Mouse (Mus musculus): ENCODE results near the gene Sema5a.

Sema5a gene

GRCm38 (mm10) chr15:32310834-32311233, 66.2 kb downstream of the Sema5a start:
- no peak for DNase-seq

- DNase-seq, result no peak
Measured at GRCm38 (mm10) chr15:32311287-32311686, 66.7 kb downstream of the Sema5a start.

GRCm38 (mm10) chr15:32317074-32317473, 72.5 kb downstream of the Sema5a start:
- no peak for DNase-seq

- DNase-seq, result no peak
Measured at GRCm38 (mm10) chr15:32320739-32321138, 76.1 kb downstream of the Sema5a start.

- no peak for DNase-seq
Measured at GRCm38 (mm10) chr15:32322455-32323220, 78.0 kb downstream of the Sema5a start.

GRCm38 (mm10) chr15:32323224-32323623, 78.6 kb downstream of the Sema5a start:
- DNase-seq, result no peak

GRCm38 (mm10) chr15:32324105-32324504, 79.5 kb downstream of the Sema5a start:
- DNase-seq, result no peak

- DNase-seq, result no peak
Measured at GRCm38 (mm10) chr15:32328370-32329004, 83.9 kb downstream of the Sema5a start.

GRCm38 (mm10) chr15:32329670-32330330, 85.2 kb downstream of the Sema5a start:
- no peak for DNase-seq

- no peak for DNase-seq
Measured at GRCm38 (mm10) chr15:32330427-32330826, 85.8 kb downstream of the Sema5a start.

GRCm38 (mm10) chr15:32331037-32331436, 86.4 kb downstream of the Sema5a start:
- DNase-seq, result no peak

GRCm38 (mm10) chr15:32333456-32333855, 88.8 kb downstream of the Sema5a start:
- no peak for DNase-seq

- DNase-seq, result no peak
Measured at GRCm38 (mm10) chr15:32337810-32338209, 93.2 kb downstream of the Sema5a start.

GRCm38 (mm10) chr15:32338721-32339290, 94.2 kb downstream of the Sema5a start:
- no peak for DNase-seq

- no peak for DNase-seq
Measured at GRCm38 (mm10) chr15:32339426-32339825, 94.8 kb downstream of the Sema5a start.

- DNase-seq, result no peak
Measured at GRCm38 (mm10) chr15:32341423-32341822, 96.8 kb downstream of the Sema5a start.

GRCm38 (mm10) chr15:32343544-32343943, 98.9 kb downstream of the Sema5a start:
- DNase-seq, result no peak

- no peak for DNase-seq
Measured at GRCm38 (mm10) chr15:32347315-32347714, 102.7 kb downstream of the Sema5a start.

GRCm38 (mm10) chr15:32349276-32349675, 104.7 kb downstream of the Sema5a start:
- no peak for DNase-seq

- DNase-seq, result no peak
Measured at GRCm38 (mm10) chr15:32352995-32353394, 108.4 kb downstream of the Sema5a start.

- no peak for DNase-seq
Measured at GRCm38 (mm10) chr15:32353513-32353912, 108.9 kb downstream of the Sema5a start.

GRCm38 (mm10) chr15:32356805-32357204, 112.2 kb downstream of the Sema5a start:
- no peak for DNase-seq

- no peak for DNase-seq
Measured at GRCm38 (mm10) chr15:32367841-32368240, 123.2 kb downstream of the Sema5a start.

- DNase-seq, result no peak
Measured at GRCm38 (mm10) chr15:32370914-32371313, 126.3 kb downstream of the Sema5a start.

Data from thymus, postnatal 36 days (tissue).